Mouse (Mus musculus): ENCODE measurements around the gene Noa1.

DNA sequence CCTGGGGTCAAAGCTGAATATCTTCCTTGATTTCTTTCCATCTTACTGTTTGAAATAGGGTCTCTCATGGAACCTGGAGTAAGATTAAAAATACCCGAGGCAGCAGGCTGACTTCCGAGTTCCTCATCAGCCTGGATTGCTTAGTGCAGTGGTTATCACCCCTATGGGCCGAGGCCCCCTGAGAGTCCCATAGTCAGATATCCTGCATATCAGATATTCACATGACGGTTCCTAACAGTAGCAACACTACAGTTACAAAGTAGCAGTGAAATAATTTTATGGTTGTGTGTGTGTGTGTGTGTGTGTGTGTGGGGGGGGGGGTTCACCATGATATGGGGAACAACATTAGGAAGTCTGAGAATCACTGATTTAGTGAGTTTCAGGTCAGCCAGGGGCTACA is 48.7 kb downstream of the Noa1 start:
- TF ChIP-seq CTCF (IDR thresholded peaks at IDR 0.05): no peak
- TF ChIP-seq POLR2A (IDR thresholded peaks at IDR 0.05; ENCODE audit: insufficient read depth, low read depth, low read length): no peak
